Mouse (Mus musculus) layer of hippocampus, postnatal 10 days (tissue): ENCODE results near the gene Ihh. TPM values are rescaled to one million over a fixed set of nuclear protein-coding genes. Genes with fewer than 3 reads are reported as not detected.
A peak's percentile ranks its signal among the peaks of the same experiment; 100 is the strongest.

Source experiments
- DNase-seq, 2 experiments: peaks; one replicate each; pipeline ENCODE4 v3.0.0; 2021; ENCODE audit warnings: low spot score in 2 of 2
- long read RNA-seq: library from polyadenylated mRNA; stranded (forward); transcript quantifications from one replicate; pipeline ENCODE4 v2.0.0, GENCODE M21; 2023
- total RNA-seq, 2 experiments: library from RNA; stranded (reverse); gene quantifications; 2 replicates each; pipeline ENCODE4 v1.2.3; 2021

Ihh gene
- total RNA-seq = under 1 TPM; 0.27 to 0.31 TPM
- long read RNA-seq = 0 reads

DNA sequence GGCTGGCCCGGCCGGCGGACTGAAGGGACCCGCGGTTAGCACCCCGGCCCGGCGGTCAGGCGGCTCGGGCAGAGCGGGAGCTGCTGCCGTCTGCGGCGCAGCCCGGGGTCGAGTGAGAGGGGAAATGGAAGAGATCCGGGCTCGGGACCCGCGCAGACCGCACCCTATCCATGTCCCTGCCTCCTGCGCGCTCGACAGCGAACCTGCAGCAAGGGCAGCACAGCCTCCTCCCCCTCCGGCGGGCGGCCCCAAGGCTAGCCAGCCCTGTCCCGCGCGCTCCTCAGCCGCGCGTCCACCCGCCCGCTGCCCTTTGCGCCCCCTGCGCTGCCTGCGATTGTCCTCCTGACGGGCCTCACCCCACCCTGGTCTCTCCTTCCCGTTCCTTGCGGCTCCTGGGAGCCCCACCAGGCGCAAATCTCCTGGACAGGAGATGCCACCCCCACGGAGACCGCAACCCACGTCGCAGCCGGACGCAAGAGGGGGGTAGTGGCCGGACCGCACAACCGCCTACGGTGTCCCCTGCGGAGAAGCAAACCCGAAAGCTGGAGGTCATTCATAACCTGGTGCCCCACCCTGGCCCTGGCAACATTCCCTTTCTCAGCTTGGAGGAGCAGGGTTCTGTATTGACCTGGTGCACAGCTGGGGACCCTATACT lies at the start of gene Ihh:
Ihh (minus strand) TSS at position 117 of the 655 bp plus-strand sequence.
- DNase-seq = no peak

DNA sequence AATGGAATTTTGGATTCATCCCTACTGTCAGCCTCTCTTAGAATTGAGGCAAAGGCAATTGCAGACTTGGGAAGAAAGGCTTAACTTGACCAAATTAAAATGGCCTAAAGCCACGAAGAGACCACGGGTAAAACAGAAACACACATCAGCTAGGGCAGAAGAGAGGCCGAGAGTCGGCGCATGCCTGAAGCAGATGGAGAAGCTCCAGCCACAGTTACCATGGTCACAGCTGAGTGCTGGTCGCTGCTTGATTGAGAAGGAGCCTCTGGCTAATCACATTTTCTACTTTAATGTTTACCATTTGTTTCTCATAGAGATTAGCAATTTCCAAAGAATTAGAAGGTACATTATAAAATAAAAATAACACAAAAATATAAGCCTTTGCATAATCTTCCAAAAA lies 49.7 kb upstream of the Ihh start:
- peak; percentile 14 to 18 for DNase-seq

DNA sequence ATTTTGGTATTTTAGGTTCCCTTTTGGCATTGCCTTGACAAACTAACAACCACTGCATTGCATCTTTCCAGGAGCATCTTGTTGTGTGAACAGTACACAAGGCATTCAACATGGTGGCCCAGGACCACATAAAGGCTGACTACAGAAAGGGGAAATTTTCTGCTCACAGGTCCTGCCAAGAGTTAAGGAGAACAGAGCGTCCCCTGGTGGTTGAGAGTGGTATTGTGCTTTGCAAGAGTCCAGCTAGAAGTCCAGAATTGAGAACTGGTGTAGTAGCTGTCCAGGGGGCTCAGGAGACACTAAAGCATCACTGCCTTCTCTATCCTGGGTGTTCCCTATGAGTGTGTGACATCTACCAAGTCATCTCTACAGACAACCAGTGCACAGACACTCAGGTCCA lies 49.0 kb upstream of the Ihh start:
- DNase-seq = peak; percentile 39 to 45

DNA sequence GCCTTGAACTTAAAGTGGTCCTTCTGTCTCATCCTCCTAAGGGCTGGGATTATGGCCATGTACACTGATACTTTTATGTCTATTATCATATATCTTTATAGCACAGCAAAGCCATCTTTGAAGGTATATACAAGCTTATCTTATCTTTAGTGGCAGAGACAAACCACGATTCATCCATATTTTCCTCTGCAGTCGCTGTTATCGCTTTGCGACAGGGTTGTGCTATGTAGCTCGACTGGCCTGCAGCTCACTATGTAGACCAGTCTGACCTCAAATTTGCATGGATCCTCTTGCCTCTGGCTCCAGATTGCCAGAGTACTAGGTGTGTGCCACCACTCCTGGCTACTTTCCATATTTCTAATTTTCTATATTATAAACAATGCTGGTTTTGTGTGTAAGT lies 47.7 kb upstream of the Ihh start:
- DNase-seq = no peak

DNA sequence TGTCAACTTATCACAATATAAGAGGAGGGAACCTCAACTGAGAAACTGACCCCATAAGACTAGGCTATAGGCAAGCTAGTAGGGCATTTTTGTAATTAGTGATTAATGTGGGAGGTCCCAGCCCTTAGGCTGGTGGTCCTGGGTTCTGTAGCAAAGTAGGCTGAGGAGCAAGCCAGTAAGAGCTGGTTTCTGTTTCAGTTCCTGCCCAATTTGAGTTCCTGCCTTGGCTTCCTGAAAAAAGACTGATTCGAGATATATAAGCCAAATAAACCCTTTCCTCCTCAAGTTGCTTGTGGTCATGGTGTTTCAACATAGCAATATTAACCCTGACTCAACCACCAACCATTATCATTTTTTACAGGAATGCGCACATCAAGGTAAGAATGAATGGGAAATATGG lies 45.8 kb upstream of the Ihh start:
- no peak for DNase-seq

DNA sequence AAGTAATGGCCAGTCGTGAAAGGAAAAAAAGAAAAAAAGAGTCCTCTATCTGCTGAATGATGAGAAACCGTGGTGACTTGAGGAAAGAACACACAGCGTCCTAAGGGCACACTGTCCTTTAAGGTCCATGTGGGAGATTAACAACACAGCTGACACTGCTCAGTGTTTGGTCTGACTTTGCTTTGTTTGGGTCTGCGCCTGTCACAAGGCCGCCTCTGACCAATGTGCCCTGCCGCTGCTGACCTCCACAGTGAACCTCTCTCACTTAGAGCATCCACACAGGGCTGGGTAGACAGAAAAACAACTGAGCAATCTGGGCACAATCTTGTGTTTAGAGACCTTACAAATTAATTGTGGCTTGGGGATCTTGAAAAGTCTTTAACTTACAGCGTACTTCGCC lies 25.5 kb upstream of the Ihh start:
- DNase-seq = no peak

DNA sequence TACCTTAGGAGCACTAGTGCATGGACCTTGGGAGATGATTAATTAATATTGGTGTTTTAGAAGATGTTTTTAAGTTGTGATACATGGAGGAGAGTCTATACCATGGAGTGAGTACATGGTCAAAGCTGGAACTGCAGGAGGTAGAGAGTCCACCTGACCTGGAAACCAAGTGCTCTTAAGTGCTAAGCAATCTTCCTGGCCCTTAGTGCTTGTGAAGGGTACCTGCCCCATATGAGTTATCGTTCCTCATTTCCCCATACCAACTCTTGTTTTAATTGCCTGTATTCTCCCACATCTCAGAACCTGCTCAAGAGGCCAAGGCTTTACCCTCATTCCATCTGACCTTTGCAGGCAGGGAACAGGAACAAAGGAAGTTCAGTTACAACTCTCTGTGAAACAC lies 24.5 kb upstream of the Ihh start:
- DNase-seq = no peak

DNA sequence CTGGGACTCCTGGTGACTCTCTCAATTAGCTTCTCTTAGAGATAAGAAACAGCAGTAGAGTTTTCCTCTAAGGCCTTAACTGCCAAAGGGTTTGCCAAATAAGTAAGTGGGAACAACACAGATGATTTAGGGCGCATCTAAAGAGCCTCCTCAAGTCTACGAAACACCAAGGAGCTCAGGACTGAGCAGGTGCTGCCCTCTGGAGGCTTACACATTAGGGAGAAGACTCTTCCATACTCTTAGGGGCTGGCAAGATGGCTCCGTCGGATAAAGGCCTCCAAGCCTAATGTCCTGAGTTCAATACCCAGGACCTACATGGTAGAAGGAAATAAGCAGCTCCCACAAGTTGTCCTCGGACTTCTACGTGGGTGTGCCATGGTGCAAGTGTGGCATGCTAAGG lies 22.1 kb upstream of the Ihh start:
- DNase-seq = no peak

DNA sequence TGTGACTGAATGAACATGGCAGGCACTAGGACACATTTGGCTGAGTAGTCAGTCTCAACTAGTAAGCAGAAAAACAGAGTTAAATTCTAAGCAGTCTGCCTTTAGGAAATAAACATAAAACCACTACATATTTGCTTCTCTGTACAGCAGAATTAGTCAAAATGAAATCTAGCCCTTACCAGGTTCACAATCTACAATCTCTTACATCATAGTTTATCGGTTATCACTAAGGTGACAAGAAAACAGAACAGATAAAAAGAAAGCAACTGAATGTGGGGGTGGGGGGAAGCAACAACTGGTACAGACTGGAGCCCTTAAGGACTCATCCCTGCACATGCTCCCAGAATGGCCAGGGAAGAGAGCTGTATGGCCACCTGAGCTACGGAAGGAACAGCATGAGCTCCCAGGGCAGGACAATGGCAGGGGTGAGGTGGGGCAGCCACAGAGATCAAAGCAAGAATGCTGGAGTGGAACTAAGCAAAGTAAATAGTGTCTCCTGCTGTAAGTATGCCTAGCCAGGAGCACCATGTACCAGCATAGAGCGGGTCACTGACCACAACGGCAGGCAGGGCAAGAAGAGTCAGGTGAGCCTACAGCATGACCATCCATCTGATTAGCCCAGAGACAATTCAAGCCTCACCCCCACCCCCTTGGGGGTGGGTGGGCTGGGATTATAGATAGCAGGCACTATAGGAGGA lies 20.0 kb upstream of the Ihh start:
- DNase-seq = no peak

DNA sequence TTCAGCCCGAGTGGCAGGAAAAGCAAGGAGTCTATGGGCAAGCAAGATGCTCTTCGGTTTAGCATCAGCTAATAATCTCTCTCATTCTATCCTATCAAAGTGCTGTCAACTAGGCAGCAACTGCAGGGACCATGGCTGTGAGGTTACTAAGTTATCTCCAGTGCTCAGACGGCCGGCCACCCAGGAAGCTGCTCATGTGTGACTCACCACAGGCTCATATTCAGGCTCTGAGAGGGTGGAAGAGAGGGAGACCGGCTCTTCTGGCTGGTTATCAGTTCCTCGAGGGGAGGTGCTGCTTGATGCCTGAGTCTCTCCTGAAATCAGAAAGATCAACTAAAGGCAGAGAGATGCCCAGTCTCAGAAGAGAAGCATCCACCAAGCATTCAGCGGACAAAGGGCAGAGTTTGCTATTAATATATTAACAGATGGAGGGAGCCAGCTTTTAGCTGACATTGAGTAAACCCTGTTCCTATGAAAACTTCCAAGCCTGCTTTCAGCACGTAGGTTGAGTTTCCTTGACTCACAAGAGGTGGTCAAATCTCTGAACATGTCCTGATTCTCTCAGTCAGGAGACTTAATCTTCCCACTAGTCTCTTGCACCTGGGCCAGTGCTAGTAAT lies 16.6 kb upstream of the Ihh start:
- DNase-seq = no peak

DNA sequence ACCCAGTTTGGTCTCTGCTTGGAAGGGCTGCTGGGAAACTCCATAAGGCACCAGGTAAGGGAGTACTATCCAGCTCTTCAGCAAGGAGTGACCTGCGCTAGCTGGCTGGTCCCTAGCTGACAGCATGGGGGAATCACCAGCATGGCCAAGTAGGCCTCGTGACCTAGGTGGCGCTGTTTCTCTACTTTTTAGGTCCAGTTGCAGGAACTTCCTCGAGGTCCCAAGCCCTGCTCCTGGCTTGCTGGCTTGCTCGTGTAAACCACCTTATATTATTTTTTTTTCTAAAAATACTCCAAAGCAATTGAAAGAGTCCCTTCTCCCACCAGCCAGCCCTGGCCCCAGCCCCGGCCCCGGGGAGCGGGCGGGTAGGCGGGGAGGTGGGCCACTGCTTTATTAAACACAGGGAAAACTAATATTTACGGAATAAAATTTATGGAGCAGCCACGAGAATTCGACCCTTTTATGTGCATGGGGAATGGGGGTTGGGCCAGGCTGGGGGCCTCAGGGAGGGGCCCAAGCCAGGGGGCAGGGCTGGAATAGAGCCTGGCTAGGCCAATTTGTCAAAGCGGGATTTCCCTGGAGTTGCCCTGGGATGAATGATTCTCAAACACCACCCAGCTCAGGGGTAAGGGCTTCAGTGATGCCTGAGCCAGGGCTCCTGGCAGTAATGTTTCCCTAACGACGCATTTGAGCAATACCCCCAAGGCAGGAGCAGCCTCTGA lies 13.2 kb upstream of the Ihh start:
- DNase-seq = peak; percentile 76 to 82

DNA sequence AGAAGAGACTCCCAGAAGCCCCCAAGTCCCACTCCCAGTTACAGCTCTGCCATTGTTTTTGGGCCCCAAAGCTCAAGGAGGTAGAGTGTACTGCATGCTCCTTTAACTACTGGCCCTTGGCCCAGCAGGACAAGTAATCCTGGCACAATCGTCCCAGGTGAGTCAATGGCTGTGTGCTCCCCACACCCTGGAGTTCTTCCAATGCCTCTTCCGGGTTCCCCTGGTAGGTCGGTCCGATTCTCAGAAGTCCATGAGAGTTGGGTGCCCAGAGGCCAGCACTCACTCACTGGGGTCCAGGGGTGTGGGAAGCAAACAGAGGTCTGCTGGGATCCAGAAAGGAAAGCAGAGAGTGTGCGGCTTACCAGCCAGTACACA lies 11.4 kb upstream of the Ihh start:
- DNase-seq = no peak

DNA sequence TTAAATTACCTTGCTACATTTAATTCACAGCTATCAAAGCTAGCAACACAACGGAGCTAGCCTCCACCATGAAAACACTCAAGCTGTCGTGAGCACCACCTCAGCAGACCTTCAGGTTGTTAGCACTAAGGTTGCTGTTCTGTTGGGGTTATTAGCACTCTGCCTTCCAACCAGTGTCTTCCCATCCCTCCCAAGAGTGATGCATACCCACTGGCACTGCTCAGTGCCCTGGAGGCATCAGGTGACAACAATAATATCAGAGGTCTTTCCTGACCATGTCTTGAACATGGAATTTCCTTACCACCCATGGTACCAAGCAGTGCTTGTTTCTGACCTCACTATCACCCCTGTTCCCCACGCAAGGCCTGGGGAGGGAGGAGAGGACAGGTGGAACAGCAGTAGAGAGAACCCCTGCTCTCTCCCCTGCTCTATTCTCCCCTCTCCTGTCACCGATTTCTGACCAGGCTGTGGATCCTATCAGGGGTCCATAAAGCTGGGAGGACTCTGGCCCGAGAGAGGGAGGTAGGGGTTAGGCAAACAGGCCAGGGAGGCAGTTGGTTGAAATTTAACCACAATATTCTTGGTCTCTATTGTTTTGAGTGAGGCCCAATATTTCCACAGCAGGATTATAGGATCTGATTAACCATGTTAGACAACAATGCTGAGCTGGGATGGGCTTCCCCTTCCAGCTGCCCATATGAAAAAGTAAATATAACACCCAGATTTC lies 10.8 kb upstream of the Ihh start:
- DNase-seq = no peak

DNA sequence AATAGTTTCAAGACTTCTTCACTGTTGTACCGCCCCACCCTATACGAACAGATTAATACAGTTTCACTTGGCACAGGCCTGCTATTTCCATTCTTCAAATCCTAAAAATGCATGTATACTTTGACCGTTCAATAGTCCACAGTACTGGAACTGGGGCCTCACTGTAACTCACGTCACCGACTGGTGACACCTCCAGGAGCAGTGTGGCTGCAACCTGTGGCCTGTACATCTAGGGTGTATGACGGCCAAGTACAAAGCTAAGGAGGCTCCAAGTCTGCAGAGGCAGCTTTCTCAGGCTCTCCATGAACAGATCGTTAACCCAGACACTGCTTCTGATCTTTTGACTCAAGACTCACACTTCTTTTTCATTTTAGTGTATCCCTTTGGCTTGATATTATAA lies 10.2 kb upstream of the Ihh start:
- DNase-seq = no peak

DNA sequence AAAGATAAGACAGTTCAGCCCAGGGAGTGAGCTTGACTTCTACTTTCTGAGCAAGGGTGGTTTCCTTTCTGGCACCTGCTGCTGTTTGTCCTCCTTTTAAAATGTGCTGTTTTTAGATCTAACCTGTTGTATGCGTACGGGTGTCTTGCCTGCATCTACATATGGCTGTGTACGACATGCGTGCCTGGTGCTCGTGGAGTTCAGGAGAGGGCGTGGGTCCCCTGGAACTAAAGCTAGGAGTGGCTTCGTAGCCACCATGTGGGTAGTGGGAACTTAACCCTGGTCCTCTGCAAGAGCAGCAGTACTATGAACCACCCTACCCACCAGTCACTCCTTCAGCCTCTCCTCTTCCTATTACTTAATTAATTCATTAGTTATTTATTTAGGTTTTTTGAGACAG lies 8.6 kb upstream of the Ihh start:
- no peak for DNase-seq

DNA sequence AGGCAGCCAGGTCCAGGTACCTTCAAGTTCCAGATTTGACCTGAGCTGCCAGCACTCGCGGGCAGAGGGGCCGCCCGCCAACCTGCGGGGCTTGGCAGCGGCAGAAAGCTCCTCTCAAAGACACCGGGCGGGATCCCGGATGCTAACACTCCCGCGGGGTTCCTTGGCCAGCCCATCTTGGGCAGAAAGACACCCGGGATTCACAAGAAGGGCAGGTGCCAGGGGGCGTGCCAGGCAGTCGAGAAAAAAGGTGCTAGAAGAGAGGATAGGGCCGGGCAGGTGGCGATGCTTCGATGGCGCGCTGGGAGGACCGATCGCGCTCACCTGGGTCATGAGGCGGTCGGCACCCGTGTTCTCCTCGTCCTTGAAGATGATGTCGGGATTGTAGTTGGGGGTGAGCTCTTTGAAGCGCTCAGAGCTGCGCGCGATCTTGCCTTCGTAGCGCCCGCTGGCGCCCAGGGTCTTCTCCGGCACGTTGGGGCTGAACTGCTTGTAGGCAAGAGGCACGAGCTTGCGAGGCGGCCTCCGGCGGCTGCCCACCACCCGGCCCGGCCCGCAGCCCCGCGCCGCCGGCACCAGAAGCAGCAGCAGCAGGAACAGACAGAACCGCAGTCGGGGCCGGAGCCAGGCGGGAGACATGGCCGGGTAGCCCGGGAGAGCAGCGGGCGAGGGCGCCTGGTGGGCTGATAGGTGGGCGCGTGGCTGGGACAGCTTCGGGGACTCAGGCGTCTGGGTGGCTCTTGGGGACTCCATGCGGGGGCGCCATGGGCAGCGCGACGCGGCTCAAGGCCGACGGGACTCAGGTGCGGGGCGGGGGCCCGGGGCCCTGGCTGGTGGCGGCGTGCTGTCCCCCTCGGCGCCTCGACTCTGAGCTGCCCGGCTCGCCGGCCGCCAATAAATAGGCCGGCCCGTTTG lies 639 bp downstream of the Ihh start:
- peak in 1 of 2 experiments; percentile 17 for DNase-seq

DNA sequence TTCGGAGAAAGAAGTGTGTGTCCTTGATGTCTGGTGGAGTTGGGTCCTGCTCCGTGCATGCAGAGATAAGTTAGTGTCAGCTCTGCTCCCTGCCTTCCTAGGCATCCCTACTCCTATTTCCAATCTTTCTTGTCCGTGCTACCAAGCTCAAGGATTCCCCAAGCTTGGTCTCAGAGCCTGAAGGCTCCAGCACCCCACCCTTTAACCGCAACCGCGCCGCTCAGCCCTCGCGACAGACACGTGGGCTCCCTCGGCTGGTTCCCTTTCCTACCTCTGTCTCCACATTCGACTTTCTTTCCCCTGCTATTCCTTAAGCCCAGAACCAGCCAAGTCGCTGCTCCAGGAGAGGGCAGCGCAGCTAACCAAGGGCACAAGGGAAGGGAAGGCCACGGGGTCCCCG lies 1.4 kb downstream of the Ihh start:
- DNase-seq = peak in 1 of 2 experiments; percentile 15

DNA sequence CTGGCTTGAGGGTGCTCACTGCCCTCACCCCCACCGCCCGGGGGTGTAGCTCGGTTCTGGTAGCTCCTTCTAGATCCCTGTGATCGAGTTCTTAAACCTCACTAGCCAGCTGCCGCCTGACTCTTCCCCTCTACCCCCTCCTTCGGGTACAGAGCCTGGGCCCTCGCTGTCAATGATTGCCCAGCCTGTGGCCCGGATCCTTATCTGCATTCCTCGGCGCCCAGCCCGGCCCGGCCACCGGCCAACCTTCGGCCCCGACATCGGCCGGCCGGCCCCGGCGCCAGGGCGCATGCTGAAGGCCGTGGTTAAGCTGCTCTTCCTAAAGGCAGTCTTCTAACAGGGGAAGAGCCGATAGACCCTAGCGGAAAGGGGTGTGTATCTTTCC lies 1.8 kb downstream of the Ihh start:
- no peak for DNase-seq

DNA sequence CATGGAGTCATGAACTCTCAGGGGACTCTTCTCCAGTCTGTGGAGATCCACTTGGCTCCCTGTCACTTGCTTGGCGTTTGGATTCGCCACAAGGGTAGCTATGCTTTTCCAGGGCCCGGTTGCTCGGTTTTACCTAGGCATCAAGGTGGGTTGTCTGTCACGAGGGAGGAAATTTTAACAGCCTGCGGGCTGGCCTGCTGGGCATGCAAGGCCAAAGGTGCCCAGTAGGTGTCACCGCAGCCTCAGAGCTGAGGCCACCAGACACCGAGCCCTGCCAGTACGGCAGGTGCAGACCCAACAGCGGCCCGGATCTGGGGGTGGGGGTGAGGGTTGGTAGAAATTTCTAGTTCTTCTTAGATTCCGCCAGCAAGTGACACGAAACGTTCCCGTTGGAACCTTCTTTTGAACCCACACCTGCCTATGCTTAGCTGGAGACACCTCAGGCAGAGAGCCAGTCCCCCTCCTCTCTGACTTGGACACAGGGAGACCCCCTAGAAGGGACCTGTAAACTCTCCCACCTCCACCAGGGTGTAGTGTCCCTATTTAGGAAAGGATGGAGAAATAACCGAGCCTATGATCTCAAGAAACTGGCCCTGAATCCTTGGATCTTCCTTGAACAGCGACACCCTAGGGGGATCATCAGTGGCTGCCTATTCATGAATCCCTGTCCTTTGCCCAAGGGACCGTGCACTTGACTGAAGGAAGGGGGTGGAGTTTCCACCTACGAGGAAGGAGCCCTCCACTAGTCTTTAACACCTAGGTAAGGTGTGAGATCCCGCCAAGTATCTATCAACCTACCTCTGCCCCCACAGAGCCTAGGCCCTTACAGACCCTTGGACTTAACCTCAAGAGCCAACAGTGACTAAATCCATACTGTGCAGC lies 2.4 kb downstream of the Ihh start:
- DNase-seq = peak; percentile 70 to 75
